In the genomic region with DNA sequence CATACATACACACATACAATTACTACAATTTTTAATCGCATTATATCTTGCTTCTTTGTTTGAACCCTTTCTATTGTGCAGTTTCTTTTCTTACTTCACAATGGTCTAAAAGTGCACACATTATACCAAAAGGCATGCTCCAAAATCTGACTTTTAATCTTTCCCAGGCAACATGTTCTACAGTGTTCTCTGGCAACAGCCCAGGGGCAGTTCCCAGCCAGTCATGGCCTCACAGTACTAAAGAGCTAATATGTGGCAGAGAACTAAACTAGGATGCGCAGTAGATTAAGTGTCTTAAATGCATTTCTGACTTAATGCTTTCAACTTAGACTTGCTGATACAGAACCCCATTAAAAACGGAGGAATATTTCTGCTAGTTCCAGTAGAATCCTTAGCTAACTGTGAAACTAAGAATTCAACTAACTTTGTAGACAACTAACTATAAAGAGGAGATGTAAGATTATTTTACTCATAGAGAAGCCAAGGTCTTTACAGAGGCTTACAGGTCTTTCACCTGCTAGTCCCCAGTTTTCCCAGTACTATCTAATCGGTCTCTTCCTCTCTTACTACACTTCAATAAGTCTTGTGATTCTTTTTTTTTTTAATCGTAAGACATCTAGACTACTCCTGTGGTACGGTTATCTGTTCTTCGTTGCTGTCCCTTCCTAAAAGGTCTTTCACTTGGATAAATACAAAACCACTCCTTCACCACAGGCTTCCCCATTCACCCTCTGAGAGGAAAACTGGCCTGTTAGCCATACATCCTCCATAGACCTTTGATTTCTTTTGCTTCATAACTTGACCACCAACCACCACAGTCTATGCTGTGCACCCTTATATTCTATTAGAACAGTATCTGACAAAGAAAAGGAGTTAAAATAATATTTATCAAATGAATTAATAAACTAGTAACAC, we compare ENCODE assay signal across 13 mouse cellular contexts. TPM values are rescaled to one million over a fixed set of nuclear protein-coding genes. Genes with fewer than 3 reads are reported as not detected.
DNase-seq lines count a peak whose midpoint lies in the region; ATAC-seq and TF ChIP-seq lines count a peak whose summit lies in the region.
"Had no signal": no experiment of that assay in that cellular context is flagged by ENCODE, and none has a peak within 500 bp of the region (broad histone marks: within the 10 kb centered on the region; RNA-seq: fewer than 3 reads in every experiment).

No protein-coding gene starts in this region.

- ATAC-seq in lung, postnatal 0 days, result no peak
- peak; percentile 63 for ATAC-seq in megakaryocyte-erythroid progenitor cell, adult 5-6 weeks (replicated peaks; ENCODE audit: low FRiP score, low TSS enrichment, poor library complexity, severe bottlenecking)
- ATAC-seq: liver, postnatal 0 days had no signal

- H3K4me3 ChIP-seq in lung, postnatal 0 days (ENCODE audit: low read depth, low read length), result no peak overlapping the region
- H3K4me3 ChIP-seq: embryonic facial prominence, embryonic 12.5 days; forebrain, embryonic 12.5 days; layer of hippocampus, adult 2 months; midbrain, embryonic 10.5 days had no signal

- TF ChIP-seq EP300 in lung, postnatal 0 days (IDR thresholded peaks at IDR 0.05), result no peak

- no peaks in the 10 kb centered on the region; the same call in 1 of the 2 replicates for H3K4me1 ChIP-seq in lung, postnatal 0 days (ENCODE audit: insufficient read depth, low read depth, low read length)

- no peaks in the 10 kb centered on the region for H3K27me3 ChIP-seq in lung, postnatal 0 days (replicated peaks; ENCODE audit: insufficient read depth, low read length)
- H3K27me3 ChIP-seq: embryonic facial prominence, embryonic 12.5 days; forebrain, embryonic 12.5 days had no signal

- 82% methylated on average over 7 of the region's 7 CpGs for WGBS in lung, postnatal 0 days

- H3K4me2 ChIP-seq in lung, postnatal 0 days (replicated peaks; ENCODE audit: low read depth, low read length), result no peak overlapping the region
- H3K4me2 ChIP-seq: embryonic facial prominence, embryonic 12.5 days; forebrain, embryonic 12.5 days had no signal

- H3K9ac ChIP-seq in lung, postnatal 0 days (replicated peaks; ENCODE audit: low read depth), result no peak overlapping the region
- H3K9ac ChIP-seq: embryonic facial prominence, embryonic 12.5 days; forebrain, embryonic 12.5 days; liver, postnatal 0 days had no signal

- H3K9me3 ChIP-seq in lung, postnatal 0 days (ENCODE audit: low read length), result no peaks in the 10 kb centered on the region
- H3K9me3 ChIP-seq: embryonic facial prominence, embryonic 12.5 days; forebrain, embryonic 12.5 days; midbrain, embryonic 10.5 days had no signal

- peak; percentile 9 for DNase-seq in gastrocnemius, postnatal 10 days
- DNase-seq in gastrocnemius, adult 8-10 months (ENCODE audit: low spot score in 2 of 2), result no peak
- peak; percentile 20 for DNase-seq in lung, postnatal 0 days (ENCODE audit: low spot score)
- DNase-seq in lung, postnatal 14 days, result no peak
- DNase-seq in cerebellum, adult 8-10 months, result peak; percentile 49
- no peak for DNase-seq in right cerebral cortex, postnatal 14 days
- DNase-seq: gastrocnemius, postnatal 25 days; liver, postnatal 0 days had no signal

- no peak overlapping the region for H3K27ac ChIP-seq in lung, postnatal 0 days (ENCODE audit: low read length)
- H3K27ac ChIP-seq: embryonic facial prominence, embryonic 12.5 days; forebrain, embryonic 12.5 days; layer of hippocampus, adult 2 months; midbrain, embryonic 10.5 days had no signal

- no peak for TF ChIP-seq CTCF in lung, postnatal 0 days (IDR thresholded peaks at IDR 0.05)

- H3K36me3 ChIP-seq in lung, postnatal 0 days (ENCODE audit: insufficient read depth, low read length), result no peaks in the 10 kb centered on the region
- H3K36me3 ChIP-seq: embryonic facial prominence, embryonic 12.5 days; forebrain, embryonic 12.5 days; midbrain, embryonic 10.5 days had no signal

RNA-seq across cellular contexts. Expression of a gene that starts 13.6 kb away (rescaled TPM):
- 10 to 100 TPM; 45.9 to 48.1 TPM for total RNA-seq in gastrocnemius, postnatal 10 days (2021)
- 10 to 100 TPM; 24.7 to 28.5 (median 27.5) TPM for total RNA-seq in gastrocnemius, adult 8-10 months (2022)
- 47.3 and 55.7 TPM in 2 replicates for polyA plus RNA-seq in lung, postnatal 0 days (2015; fragmentation: Nextera tagmentation; extraction: Ambion mirVana)
- total RNA-seq in megakaryocyte-erythroid progenitor cell, adult 5-6 weeks (2014; fragmentation: Nextera tagmentation), result 90.8 and 94.5 TPM in 2 replicates
- 122 and 139 TPM in 2 replicates for total RNA-seq in megakaryocyte-erythroid progenitor cell, adult 5-6 weeks (2017)

Comparison
In these comparisons a context has a peak if more than half of its experiments do, and no peak if none do; other contexts are left out.
1. DNase-seq: peak in gastrocnemius, postnatal 10 days (single experiment), lung, postnatal 0 days (single experiment) and cerebellum, adult 8-10 months (single experiment); none in gastrocnemius, adult 8-10 months (0 of 2), lung, postnatal 14 days (single experiment) and right cerebral cortex, postnatal 14 days (single experiment).